In genomic region chr2:30440701-30441517, GRCm38 (mm10) we compare ENCODE assay signal across 8 mouse cellular contexts. TPM values are rescaled to one million over a fixed set of nuclear protein-coding genes. Genes with fewer than 3 reads are reported as not detected.
DNase-seq lines count a peak whose midpoint lies in the region; ATAC-seq lines count a peak whose summit lies in the region.

No protein-coding gene starts in this region.

- peak overlapping the region; percentile 85 for H3K27ac ChIP-seq in hindbrain, embryonic 15.5 days (replicated peaks)

- H3K36me3 ChIP-seq in hindbrain, embryonic 15.5 days: peaks cover 30% of the 10 kb centered on the region

- H3K27me3 ChIP-seq in hindbrain, embryonic 15.5 days: no peaks in the 10 kb centered on the region

- peak; percentile 43; the same call in 1 of the 2 replicates for ATAC-seq in hindbrain, embryonic 15.5 days (ENCODE audit: low FRiP score, low read depth)

- DNase-seq in WW6 (ENCODE audit: low read depth, low spot score): peak; percentile 66
- DNase-seq in cerebellum, postnatal 14 days: peak; percentile 76 to 78
- peak; percentile 58 to 76 for DNase-seq in frontal cortex, postnatal 36 days (ENCODE audit: low spot score in 2 of 2)
- DNase-seq in left cerebral cortex, adult 18-20 months (ENCODE audit: low spot score in 2 of 2): peak; percentile 54 to 64
- DNase-seq in lung, postnatal 4 days: peak; percentile 79 to 83
- DNase-seq in right cerebral cortex, adult 2 months (ENCODE audit: low spot score in 2 of 2): peak; percentile 62 to 67
- peak; percentile 57 for DNase-seq in urinary bladder, postnatal 25 days (ENCODE audit: low spot score)

- H3K4me2 ChIP-seq in hindbrain, embryonic 15.5 days: peak overlapping the region; percentile 27; the same call in 1 of the 2 replicates

- 13% methylated on average over 12 of the region's 12 CpGs for WGBS in hindbrain, embryonic 15.5 days

- H3K9me3 ChIP-seq in hindbrain, embryonic 15.5 days: no peaks in the 10 kb centered on the region

- no peak overlapping the region for H3K4me3 ChIP-seq in hindbrain, embryonic 15.5 days

- peaks cover 40% of the 10 kb centered on the region for H3K4me1 ChIP-seq in hindbrain, embryonic 15.5 days (replicated peaks)

- 0 out of 2 replicates have a peak overlapping the region, but pooled peaks have one; percentile 40 for H3K9ac ChIP-seq in hindbrain, embryonic 15.5 days

RNA-seq across cellular contexts. Expression of gene Ptpa, which starts 25.1 kb away (rescaled TPM):
- 138 and 150 TPM in 2 replicates for polyA plus RNA-seq in hindbrain, embryonic 15.5 days (2015; fragmentation: Nextera tagmentation; extraction: Ambion mirVana)
- total RNA-seq in left cerebral cortex, adult 18-20 months (2021): 100 to 1,000 TPM; 182 to 189 TPM

RNA-seq across cellular contexts. Expression of gene Crat, which starts 25.3 kb away (rescaled TPM):
- 25.7 and 29.5 TPM in 2 replicates for polyA plus RNA-seq in hindbrain, embryonic 15.5 days (2015; fragmentation: Nextera tagmentation; extraction: Ambion mirVana)
- 10 to 100 TPM; 53.7 to 57.3 TPM for total RNA-seq in left cerebral cortex, adult 18-20 months (2021)

RNA-seq across cellular contexts. Expression of gene Ier5l, which starts 33.1 kb away (rescaled TPM):
- 2.7 and 2.9 TPM in 2 replicates for polyA plus RNA-seq in hindbrain, embryonic 15.5 days (2015; fragmentation: Nextera tagmentation; extraction: Ambion mirVana)
- total RNA-seq in left cerebral cortex, adult 18-20 months (2021): 10 to 100 TPM; 30.3 to 30.4 TPM

RNA-seq across cellular contexts. Expression of gene Dolpp1, which starts 48.9 kb away (rescaled TPM):
- polyA plus RNA-seq in hindbrain, embryonic 15.5 days (2015; fragmentation: Nextera tagmentation; extraction: Ambion mirVana): 59.0 and 60.4 TPM in 2 replicates
- 10 to 100 TPM; 24.2 to 27.5 TPM for total RNA-seq in left cerebral cortex, adult 18-20 months (2021)
